Mouse (Mus musculus) MEL-GATA-1-ER (cell line): ENCODE data around the gene Aph1b.

Experiments
- DNase-seq: peaks from one replicate; pipeline ENCODE4 v3.0.0-alpha.2; 2012; ENCODE audit warnings: low read depth; ENCODE audit errors: extremely low read depth

Aph1b gene

DNA sequence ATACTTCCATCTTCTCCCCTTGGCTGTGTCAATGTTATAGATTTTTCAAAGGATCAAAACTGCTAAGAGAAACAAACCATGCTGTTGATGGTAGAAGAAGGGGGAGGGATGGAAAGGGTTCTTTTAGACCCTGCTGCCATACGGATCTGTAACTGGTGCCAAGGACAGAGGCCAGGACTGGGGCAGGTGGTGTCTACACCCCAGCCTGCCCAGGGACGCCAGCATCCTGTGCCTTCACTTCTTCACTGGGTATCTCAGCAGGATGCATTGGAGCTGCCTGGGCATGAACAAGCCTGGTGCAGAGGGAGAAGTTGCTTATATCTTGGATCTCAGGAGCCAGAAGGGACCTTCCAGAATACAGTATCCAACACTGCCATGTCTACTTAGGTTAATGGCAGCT, 50.8 kb downstream of the Aph1b start:
- DNase-seq: no peak

GRCm38 (mm10) chr9:66739516-66739915, 55.8 kb downstream of the Aph1b start:
- no peak for DNase-seq

DNA sequence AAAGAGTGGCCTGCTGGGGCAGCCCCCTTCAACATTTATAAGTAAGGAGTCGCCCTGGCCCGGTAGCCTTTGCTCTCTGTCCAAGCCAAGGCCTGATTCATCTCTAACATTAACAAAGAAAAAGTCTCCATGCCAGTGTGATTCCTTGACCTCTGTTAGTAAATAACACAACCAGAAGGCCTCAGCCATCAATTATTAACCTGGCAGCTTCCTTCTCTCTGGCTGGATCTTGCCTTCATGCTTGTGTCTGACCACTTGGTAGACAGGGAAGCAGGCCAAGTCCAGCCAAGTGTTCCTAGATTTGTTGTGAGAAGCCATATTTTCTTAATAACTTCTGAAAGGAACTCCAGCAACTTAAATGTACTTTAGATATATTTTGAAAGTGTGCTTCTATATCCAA, 58.7 kb downstream of the Aph1b start:
- no peak for DNase-seq

- no peak for DNase-seq
These were observed 59.3 kb downstream of the Aph1b start for GRCm38 (mm10) chr9:66736016-66736415.

DNA sequence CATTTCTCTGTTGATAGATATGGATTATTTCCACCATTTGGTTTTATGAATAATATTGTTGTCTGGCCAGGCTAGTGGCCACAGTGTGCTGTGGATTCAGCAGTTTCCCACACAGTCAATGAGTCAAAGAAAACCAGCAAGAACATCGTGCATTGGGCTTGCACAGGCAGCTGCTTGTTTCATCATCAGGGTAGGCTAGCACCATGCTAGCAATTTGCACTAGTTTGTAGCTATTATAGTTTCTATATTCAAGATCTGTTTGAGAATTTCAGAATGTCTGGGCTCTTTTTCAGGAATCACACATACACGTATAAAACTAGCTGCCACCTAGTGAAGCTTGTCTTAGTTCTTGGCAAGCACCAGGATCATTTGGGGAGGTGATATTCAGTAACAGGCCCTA, 60.2 kb downstream of the Aph1b start:
- DNase-seq: no peak

- DNase-seq: no peak
These were observed 60.7 kb downstream of the Aph1b start for GRCm38 (mm10) chr9:66734568-66734967.

GRCm38 (mm10) chr9:66732791-66733691, 62.2 kb downstream of the Aph1b start:
- no peak for DNase-seq

DNA sequence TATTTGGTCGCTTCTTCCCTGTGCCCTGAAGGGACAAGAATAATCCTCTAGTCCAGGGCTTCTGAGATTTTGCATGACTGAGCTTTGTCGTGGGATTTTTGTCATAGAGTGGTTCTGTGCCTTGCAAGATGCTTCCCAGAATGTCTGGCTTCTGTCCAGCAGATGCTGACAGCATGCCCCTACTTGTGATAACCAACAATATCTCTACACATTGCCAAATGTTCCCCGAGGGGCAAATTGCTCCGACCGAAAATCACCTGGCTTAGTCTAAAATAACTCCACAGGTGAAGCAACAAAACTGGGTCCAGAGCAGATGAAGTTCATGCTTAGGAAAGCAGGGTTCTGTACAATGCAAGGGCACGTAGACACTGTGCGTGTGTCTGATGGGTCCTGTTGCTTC, 64.0 kb downstream of the Aph1b start:
- no peak for DNase-seq

- DNase-seq: no peak
These were observed 64.7 kb downstream of the Aph1b start for GRCm38 (mm10) chr9:66730556-66730955.

DNA sequence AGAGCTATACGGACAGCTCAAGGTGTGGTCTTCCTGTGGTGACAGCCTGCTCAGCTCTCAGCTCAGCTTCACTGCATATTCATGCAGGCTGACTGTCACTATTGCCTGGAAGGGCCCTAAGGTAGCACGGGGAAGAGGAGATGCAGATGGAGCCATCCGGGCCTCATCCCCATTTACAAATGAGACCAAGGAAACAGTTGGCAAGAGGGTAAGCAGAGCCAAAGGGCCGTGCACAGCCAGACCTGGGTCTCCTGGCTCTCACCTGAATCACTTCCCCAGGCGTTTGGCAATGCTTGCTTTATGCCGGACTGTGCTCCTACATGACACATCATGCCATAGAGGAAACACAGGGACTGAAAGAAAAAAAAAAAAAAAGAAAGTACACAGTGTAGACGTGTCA, 68.0 kb downstream of the Aph1b start:
- DNase-seq: no peak

DNA sequence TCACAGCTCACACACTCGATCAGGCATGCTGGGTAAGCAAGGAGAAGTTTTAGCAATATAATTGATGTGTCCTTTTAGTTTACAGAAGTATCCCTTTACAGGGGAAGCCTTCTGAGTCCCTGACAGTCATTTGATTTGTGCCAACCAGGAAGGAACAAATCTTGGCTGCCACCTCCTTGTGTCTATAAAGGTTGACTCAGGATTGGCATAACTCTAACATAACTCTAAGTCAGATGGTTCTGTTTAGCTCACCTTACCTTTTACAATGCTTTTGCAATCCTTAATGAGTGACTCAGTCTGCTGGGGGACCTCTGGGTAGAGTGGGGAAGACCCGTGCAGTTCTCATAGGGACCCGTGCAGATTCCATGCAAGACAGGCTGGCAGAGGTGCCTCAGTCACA, 69.7 kb downstream of the Aph1b start:
- DNase-seq: no peak
